Mouse (Mus musculus): ENCODE results near the gene Hist1h2ak.
A peak's percentile ranks its signal among the peaks of the same experiment; 100 is the strongest.
"Not testable (repeated sequence)": the region's sequence is repeated elsewhere in the genome, so short reads cannot be mapped to it uniquely, and the experiment has no call there.

Gene Hist1h2ak

GRCm38 (mm10) chr13:21753524-21754285 lies at the start of gene Hist1h2ak, which contains the start of gene Hist1h2bn:
TSS of gene Hist1h2ak (minus strand) at chr13:21753827.
TSS of gene Hist1h2bn (plus strand) at chr13:21754123.
- peak; percentile 92 for DNase-seq (ENCODE audit: low read depth, low spot score)

DNA sequence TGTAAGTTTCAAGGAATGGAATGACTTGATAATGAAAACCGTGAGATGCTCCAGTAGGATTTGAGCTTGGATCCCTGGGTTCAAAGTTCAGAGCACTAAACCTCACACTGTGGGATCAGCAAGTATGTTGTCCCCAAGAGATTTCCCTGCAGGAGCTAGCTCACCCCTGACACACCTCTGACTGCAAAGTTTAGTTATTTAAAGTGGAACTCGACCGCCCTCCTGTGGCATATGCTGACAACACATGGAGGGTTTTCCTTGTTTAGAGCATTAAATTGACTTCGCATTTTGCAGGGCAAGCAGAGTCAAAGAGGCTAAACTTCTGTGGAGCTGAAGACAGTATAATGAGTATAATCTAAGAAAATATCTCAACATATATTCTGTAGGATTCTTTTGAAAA lies 49.4 kb upstream of the Hist1h2ak start:
- DNase-seq (ENCODE audit: low read depth, low spot score), result not testable (repeated sequence)

GRCm38 (mm10) chr13:21797163-21797562 lies 43.5 kb upstream of the Hist1h2ak start:
- not testable (repeated sequence) for DNase-seq (ENCODE audit: low read depth, low spot score)

DNA sequence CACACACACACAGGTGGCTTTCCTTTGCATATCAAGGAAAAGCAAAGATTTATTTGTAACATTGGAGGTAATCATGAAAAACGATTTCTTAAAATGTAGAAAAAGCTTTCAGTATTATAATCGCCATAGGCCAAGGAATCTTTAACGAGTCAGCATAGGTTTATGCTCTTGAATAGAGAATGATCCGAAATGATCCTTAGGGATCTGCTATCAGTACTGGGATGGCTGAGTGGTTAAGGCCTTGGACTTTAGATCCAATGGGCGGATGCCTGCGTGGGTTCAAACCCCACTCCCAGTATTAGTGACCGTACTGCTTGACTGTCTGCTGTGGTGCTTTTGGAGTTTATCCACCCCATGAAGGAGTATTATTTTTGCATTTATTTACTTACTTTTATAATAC lies 42.0 kb upstream of the Hist1h2ak start:
- DNase-seq (ENCODE audit: low read depth, low spot score), result no peak

DNA sequence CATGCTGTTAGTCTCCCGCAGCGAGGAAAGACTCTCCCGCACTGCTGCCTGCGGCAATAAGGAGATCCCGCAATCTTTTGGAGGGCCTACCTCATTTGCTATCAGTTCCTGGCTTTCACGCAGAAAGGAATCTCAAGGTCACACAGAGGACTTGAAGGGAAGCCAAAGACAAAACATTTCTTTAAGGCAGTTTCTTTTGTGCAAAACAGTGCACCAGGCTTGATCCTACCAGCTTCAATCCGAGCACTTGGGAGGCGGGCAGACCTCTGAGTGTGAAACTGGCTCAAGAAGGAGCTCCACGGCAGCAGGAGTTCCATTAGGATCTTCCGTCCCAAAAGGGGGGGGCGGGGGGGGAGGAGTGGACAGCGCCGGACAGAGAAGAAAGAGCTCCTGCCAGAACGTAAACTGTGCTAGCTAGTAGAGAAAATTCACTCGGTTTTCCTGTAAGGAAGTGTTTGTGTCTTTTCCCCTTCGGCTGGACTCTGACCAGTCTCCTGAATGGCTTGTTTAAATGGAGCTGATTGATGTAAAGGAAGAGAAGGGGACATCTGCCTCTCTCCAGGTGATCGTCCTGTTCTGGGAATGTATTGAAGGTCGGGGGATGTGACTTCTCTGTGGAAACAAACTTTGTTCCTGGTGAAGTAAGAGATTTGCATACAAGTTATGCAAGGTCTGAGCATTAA lies 37.1 kb upstream of the Hist1h2ak start:
- DNase-seq (ENCODE audit: low read depth, low spot score), result no peak

DNA sequence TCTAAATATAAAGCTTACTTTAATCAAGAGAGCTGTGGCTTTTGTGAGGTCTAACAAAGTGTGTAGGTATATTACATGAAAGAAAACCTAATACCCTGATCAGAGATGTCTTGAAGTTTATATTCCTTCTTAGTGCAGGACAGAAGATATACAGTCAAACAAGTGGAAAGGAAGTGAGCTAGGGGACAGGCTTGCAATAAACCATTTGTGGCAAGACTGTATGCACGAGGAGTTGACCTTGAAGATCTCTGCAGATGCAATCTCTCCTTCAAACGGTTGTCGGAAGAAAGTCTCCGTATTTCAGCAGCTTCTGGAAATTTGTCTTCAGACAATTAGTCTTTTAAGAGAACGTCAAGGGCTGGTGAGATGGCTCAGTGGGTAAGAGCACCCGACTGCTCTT lies 36.3 kb upstream of the Hist1h2ak start:
- DNase-seq (ENCODE audit: low read depth, low spot score), result no peak

DNA sequence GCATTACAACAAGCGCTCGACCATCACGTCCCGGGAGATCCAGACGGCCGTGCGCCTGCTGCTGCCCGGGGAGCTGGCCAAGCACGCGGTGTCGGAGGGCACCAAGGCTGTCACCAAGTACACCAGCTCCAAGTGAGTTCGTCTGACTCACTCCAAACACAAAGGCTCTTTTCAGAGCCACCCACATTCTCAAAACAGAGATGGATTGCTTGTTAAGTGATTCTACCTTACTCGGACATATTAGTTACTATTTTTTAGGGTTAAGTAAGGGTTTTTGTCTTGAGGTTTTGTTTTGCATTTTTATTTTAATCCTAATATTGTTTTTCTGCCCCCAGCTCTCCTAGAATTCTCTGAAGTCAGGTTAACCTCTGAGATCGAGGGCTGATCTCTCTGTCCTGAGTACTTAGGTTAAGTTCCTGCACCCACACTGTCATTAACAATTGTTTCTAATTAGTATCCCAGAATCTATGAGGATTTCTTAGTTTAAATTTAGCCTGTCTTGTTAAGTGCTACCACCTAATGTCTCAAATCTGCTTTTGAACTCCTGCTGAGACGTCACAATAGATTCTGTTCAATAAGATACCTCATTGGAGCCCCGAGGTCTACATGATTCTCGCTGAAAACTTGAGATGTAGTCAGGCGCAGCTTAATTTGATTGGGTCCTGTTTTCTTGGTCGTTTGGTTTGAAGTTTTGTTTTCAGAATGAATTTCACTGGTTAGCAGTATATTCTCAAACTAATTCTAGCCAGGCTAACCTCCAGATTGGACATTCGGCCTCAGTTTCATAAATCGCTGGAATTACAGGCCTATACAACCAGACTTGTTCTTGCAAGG lies 34.4 kb upstream of the Hist1h2ak start:
- no peak for DNase-seq (ENCODE audit: low read depth, low spot score)

GRCm38 (mm10) chr13:21786899-21787629 lies 33.4 kb upstream of the Hist1h2ak start, which contains the start of the genes Hist1h2an and Hist1h2bp:
TSS of gene Hist1h2an (minus strand) at chr13:21787218.
TSS of gene Hist1h2bp (plus strand) at chr13:21787461.
- peak; percentile 95 for DNase-seq (ENCODE audit: low read depth, low spot score)

- no peak for DNase-seq (ENCODE audit: low read depth, low spot score)
Measured at GRCm38 (mm10) chr13:21786189-21786898, 32.7 kb upstream of the Hist1h2ak start.

DNA sequence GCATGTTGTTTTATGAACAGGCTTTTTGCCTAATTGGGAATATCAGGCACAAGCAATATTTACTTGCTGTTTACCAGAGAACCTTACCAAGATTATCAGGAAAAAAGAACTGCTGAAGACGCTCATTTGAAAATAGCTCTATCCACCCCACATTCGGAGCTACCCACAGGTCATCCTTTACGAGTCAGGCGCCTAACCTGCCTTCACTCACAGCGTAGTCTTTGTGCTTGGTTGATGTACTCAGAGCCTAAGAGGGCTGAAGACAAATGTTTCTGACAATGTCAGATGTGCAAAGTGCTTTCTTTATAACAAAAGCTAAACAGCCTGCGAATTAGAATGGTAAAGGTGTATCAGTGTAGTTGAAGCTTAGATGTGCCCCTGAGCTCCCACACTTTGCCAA lies 30.7 kb upstream of the Hist1h2ak start:
- DNase-seq (ENCODE audit: low read depth, low spot score), result no peak

DNA sequence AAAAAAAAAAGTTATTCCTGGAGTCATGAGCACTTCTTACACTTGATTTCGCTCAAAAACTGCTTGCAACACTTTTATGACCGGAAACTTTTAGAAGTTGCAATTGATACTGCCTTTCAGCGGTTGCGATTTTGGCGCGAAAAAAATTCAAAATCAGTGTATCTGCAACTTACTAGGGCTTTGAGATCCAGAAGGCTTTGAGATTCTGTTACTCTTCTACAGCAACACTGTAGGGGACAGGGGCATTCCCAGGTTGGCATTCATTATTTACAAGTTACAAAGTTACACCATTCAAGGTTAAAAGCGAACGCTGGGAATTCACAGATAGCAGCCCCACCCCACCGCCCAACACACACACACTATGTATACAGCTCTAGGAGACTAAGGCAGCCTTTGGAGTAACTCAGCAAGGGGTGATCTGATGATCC lies 30.1 kb upstream of the Hist1h2ak start:
- DNase-seq (ENCODE audit: low read depth, low spot score), result no peak

GRCm38 (mm10) chr13:21783255-21783617 lies 29.6 kb upstream of the Hist1h2ak start, which contains the start of gene Hist1h3i:
TSS of gene Hist1h3i (minus strand) at chr13:21783370.
- peak; percentile 86 for DNase-seq (ENCODE audit: low read depth, low spot score)

GRCm38 (mm10) chr13:21782361-21783254 lies 29.0 kb upstream of the Hist1h2ak start:
- DNase-seq (ENCODE audit: low read depth, low spot score), result not testable (repeated sequence)

DNA sequence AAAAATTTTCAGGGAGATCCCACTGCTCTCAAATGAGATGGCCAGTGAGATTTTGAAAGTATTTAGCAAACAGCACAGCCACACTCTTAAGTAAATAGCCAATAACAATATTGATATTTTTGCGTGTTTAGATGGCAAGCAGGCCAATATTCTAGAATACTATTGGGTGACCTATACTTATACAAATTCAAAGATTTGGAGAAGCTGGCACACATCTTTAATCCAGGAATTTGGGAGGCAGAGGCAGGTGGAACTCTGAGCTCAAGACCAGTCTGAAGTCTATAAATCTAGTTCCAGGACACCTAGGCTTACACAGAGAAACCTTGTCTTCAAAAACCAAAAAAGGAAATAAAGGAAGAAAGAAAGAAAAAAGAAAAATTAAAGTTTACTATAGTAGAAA lies 28.0 kb upstream of the Hist1h2ak start:
- no peak for DNase-seq (ENCODE audit: low read depth, low spot score)

DNA sequence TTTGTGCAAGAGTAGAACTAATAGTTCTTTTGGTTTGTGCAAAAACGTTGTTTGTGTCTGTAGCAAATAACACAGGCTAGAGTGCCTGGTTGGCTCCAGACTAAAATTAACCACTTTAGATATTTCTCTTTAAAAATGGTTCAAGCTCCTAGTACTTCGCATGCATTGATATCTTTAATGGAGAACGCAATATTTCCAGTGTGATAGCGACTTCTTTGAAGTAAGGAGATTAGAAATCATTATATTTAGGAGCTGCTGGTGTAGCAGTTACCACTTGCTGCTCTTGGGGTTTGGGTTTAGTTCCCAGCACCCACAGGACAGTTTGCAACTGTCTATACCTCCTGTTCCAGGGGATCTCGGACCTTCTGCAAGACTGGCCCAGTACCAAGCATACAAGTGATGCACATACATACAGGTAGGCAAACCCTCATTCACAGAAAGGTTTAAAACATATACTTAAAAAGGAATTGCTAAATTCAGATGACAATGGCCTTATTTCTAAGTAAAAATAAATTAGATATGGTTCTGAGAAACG lies 27.5 kb upstream of the Hist1h2ak start:
- DNase-seq (ENCODE audit: low read depth, low spot score), result no peak

GRCm38 (mm10) chr13:21779767-21780731 lies 26.4 kb upstream of the Hist1h2ak start, which contains the start of gene Hist1h1b:
TSS of gene Hist1h1b (minus strand) at chr13:21780625.
- no peak for DNase-seq (ENCODE audit: low read depth, low spot score)

DNA sequence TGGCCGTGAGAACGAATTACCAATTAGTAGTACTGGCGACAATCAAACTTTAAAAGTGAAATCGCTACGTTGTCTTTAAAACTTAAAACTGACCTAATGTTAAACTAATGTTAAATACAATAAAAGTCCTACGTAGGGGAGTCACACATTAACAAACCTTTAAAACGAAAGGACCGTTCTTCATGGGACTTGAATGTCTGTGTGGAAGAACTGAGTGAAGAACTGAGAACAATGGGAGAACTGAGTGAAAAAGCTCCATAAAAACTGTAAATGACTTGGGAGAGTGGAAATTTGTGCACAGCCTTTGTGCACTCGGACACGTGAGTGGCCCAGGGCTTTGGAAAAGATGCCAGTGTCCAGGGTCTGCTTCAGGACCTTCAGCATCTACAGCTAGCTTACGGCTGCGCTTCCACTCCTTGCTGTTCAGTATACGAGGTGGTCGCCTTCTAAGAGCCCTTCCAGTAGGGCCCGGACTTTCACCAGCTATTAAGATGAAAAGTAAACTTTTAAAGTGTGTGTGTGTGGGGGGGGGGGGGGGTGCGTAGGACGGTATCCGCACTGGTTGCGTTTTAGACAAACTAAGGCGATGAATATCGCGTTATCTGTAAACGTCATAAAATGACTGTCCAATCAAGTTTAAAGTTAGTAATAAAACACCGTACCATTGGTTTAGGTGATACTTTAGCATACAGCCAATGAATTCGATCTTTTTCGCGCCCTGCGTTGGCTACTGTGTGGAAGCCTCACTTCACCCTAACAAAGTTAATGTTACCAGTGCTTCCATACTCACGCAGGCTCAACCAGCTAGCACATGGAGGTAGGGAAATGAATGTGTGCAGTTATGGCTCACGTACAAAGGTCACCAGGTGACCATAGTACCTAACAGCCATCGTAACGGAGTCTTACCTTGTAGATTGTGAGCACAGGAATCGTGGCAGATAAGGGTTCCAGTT lies 25.5 kb upstream of the Hist1h2ak start:
- DNase-seq (ENCODE audit: low read depth, low spot score), result peak; percentile 88

All from brain, embryonic 18.5 days (tissue).